Mouse (Mus musculus): Measurements from ENCODE around the gene Lce1a2. TPM values are rescaled to one million over a fixed set of nuclear protein-coding genes. Genes with fewer than 3 reads are reported as not detected.
"Not testable (repeated sequence)": the region's sequence is repeated elsewhere in the genome, so short reads cannot be mapped to it uniquely, and the experiment has no call there.

The Lce1a2 gene
- polyA plus RNA-seq (2012; rRNA removed) = 74.9 TPM in 1 of 2 replicates, not detected in the other

DNA sequence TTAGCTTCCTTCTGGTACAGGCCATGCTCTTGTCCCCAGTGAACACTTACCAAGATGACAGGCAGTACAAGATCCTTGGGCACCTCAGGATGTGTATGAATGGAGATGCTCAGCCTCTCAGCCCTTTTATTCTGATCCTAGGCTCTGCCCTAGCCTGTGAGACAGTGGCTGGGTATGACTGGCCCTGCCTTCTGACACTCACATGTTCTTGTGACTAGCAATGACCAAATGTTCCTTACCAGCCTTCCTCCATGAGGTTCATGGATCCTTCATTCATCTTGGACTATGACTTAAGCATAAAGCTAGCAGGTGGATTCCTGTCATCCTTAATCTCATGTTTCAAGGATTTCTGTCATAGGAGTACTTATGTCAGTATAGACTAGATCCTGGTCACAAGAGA, at the start of gene Lce1a2:
Lce1a2 (minus strand) TSS at position 101 of the 400 bp plus-strand sequence.
- no peak within 1 kb of the TSS for H3K4me3 ChIP-seq (replicated peaks; ENCODE audit: extremely low read depth, low read depth, low read length)
- TF ChIP-seq POLR2A (IDR thresholded peaks at IDR 0.05; ENCODE audit: borderline replicate concordance, extremely low read depth, low read depth, low read length) (no peak), CTCF (IDR thresholded peaks at IDR 0.05; ENCODE audit: insufficient read depth, low read length) (no peak)
- no peak for DNase-seq
- no peaks in the 10 kb centered on the region for H3K4me1 ChIP-seq (ENCODE audit: control insufficient read depth, insufficient read depth, low read length)

DNA sequence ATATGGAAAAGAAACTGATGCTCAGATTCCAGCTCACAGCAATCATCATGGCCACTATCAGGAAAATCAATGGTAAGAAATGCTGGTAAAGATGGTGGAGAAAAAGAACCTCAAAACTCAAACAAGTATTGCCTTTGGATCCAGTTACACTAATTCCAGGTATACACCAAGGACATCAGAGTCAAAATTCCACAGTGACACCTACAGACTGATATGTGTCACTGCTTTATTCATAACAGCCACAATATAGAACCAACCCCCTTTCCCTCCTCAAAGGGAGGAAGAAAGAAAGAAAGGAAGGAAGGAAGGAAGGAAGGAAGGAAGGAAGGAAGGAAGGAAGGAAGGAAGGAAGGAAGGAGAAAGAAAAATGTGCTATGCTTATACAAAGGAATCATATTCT, 45.0 kb upstream of the Lce1a2 start:
- no peaks in the 10 kb centered on the region for H3K4me1 ChIP-seq (ENCODE audit: control insufficient read depth, insufficient read depth, low read length)
- no peak overlapping the region for H3K4me3 ChIP-seq (replicated peaks; ENCODE audit: extremely low read depth, low read depth, low read length)
- DNase-seq = no peak
- no peak for TF ChIP-seq CTCF (IDR thresholded peaks at IDR 0.05; ENCODE audit: insufficient read depth, low read length)
- TF ChIP-seq POLR2A (IDR thresholded peaks at IDR 0.05; ENCODE audit: borderline replicate concordance, extremely low read depth, low read depth, low read length) = no peak

GRCm38 (mm10) chr3:92708974-92709373, 38.9 kb upstream of the Lce1a2 start, which contains the start of gene Lce1e:
Lce1e (minus strand) TSS chr3:92709074.
- WGBS = 66% methylated on average over 2 of the region's 2 CpGs
- no peak for DNase-seq
- no peaks in the 10 kb centered on the region for H3K4me1 ChIP-seq (ENCODE audit: control insufficient read depth, insufficient read depth, low read length)
- no peak for TF ChIP-seq CTCF (IDR thresholded peaks at IDR 0.05; ENCODE audit: insufficient read depth, low read length)
- TF ChIP-seq POLR2A (IDR thresholded peaks at IDR 0.05; ENCODE audit: borderline replicate concordance, extremely low read depth, low read depth, low read length) = no peak
- no peak within 1 kb of the TSS for H3K4me3 ChIP-seq (replicated peaks; ENCODE audit: extremely low read depth, low read depth, low read length)

GRCm38 (mm10) chr3:92694613-92695012, 24.5 kb upstream of the Lce1a2 start:
- Histone ChIP-seq H3K4me3 (replicated peaks; ENCODE audit: extremely low read depth, low read depth, low read length) (no peak overlapping the region), H3K4me1 (ENCODE audit: control insufficient read depth, insufficient read depth, low read length) (no peaks in the 10 kb centered on the region)
- no peak for TF ChIP-seq POLR2A (IDR thresholded peaks at IDR 0.05; ENCODE audit: borderline replicate concordance, extremely low read depth, low read depth, low read length)
- TF ChIP-seq CTCF (IDR thresholded peaks at IDR 0.05; ENCODE audit: insufficient read depth, low read length) = no peak
- WGBS = 25% methylated on average over 1 of the region's 1 CpGs
- no peak for DNase-seq

GRCm38 (mm10) chr3:92691688-92692087, 21.6 kb upstream of the Lce1a2 start:
- no peaks in the 10 kb centered on the region for H3K4me1 ChIP-seq (ENCODE audit: control insufficient read depth, insufficient read depth, low read length)
- no peak for DNase-seq
- no peak overlapping the region for H3K4me3 ChIP-seq (replicated peaks; ENCODE audit: extremely low read depth, low read depth, low read length)

DNA sequence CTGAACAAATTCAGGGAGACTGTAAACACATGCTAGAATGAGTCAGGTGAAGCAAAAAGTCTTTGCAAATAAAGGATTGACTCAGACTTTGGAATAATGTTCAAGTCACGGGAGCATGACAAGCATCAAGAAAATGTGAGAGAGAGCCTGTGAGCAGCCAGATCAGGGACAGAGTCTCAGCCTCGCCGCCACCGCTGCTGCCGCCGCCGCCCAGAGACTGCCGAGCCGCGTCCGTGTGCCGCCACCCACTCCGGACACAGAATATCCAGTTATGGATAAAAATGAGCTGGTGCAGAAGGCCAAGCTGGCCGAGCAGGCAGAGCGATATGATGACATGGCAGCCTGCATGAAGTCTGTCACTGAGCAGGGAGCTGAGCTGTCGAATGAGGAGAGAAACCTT, 19.0 kb upstream of the Lce1a2 start:
- H3K4me3 ChIP-seq (replicated peaks; ENCODE audit: extremely low read depth, low read depth, low read length); H3K4me1 ChIP-seq (ENCODE audit: control insufficient read depth, insufficient read depth, low read length): not testable (repeated sequence)
- WGBS = 57% methylated on average over 16 of the region's 16 CpGs
- peak; percentile 6 for DNase-seq

More at GRCm38 (mm10) chr3:92691688-92692087, 21.6 kb upstream of the Lce1a2 start:
- TF ChIP-seq CTCF (IDR thresholded peaks at IDR 0.05; ENCODE audit: insufficient read depth, low read length) (no peak), POLR2A (IDR thresholded peaks at IDR 0.05; ENCODE audit: borderline replicate concordance, extremely low read depth, low read depth, low read length) (no peak)

DNA sequence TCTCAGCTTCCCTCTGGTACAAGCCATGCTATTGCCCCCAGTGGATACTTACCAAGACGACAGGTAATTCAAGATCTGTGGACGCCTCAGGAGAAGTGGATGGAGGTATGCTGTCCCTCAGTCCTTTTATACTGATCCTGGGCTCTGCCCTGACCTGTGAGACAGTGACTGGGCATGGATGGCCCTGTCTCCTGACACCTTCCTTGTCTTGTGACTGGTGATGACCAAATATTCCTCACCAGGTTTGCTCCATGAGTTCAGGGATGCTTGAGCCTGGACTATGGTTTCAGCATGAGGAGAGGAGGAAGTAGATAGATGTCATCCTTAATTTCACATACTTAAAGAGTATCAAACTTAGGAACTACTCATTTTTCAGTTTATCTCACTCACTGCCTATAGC, 17.0 kb upstream of the Lce1a2 start, which contains the start of gene Lce1d:
Lce1d (minus strand) TSS at position 101 of the 400 bp plus-strand sequence.
- DNase-seq = no peak
- TF ChIP-seq CTCF (IDR thresholded peaks at IDR 0.05; ENCODE audit: insufficient read depth, low read length) (no peak), POLR2A (IDR thresholded peaks at IDR 0.05; ENCODE audit: borderline replicate concordance, extremely low read depth, low read depth, low read length) (no peak)
- no peak within 1 kb of the TSS for H3K4me3 ChIP-seq (replicated peaks; ENCODE audit: extremely low read depth, low read depth, low read length)
- no peaks in the 10 kb centered on the region for H3K4me1 ChIP-seq (ENCODE audit: control insufficient read depth, insufficient read depth, low read length)
- 49% methylated on average over 2 of the region's 2 CpGs for WGBS

- Histone ChIP-seq H3K4me1 (ENCODE audit: control insufficient read depth, insufficient read depth, low read length) (no peaks in the 10 kb centered on the region), H3K4me3 (replicated peaks; ENCODE audit: extremely low read depth, low read depth, low read length) (no peak within 1 kb of the TSS)
- WGBS = 83% methylated on average over 4 of the region's 4 CpGs
These were observed 8.8 kb upstream of the Lce1a2 start, which contains the start of gene Lce1c for GRCm38 (mm10) chr3:92678947-92679346. Lce1c (plus strand) TSS chr3:92679247.

GRCm38 (mm10) chr3:92656826-92657225, 13.3 kb downstream of the Lce1a2 start, which contains the start of gene Lce1b:
Lce1b (minus strand) TSS chr3:92656926.
- DNase-seq = no peak
- Histone ChIP-seq H3K4me1 (ENCODE audit: control insufficient read depth, insufficient read depth, low read length) (no peaks in the 10 kb centered on the region), H3K4me3 (replicated peaks; ENCODE audit: extremely low read depth, low read depth, low read length) (no peak within 1 kb of the TSS)
- TF ChIP-seq POLR2A (IDR thresholded peaks at IDR 0.05; ENCODE audit: borderline replicate concordance, extremely low read depth, low read depth, low read length) (no peak), CTCF (IDR thresholded peaks at IDR 0.05; ENCODE audit: insufficient read depth, low read length) (no peak)

More at GRCm38 (mm10) chr3:92678947-92679346, 8.8 kb upstream of the Lce1a2 start, which contains the start of gene Lce1c:
- no peak for TF ChIP-seq CTCF (IDR thresholded peaks at IDR 0.05; ENCODE audit: insufficient read depth, low read length)
- no peak for TF ChIP-seq POLR2A (IDR thresholded peaks at IDR 0.05; ENCODE audit: borderline replicate concordance, extremely low read depth, low read depth, low read length)
- DNase-seq = no peak

GRCm38 (mm10) chr3:92648207-92648606, 21.9 kb downstream of the Lce1a2 start, which contains the start of gene Lce1a1:
Lce1a1 (minus strand) TSS chr3:92648307.
- no peak for TF ChIP-seq POLR2A (IDR thresholded peaks at IDR 0.05; ENCODE audit: borderline replicate concordance, extremely low read depth, low read depth, low read length)
- TF ChIP-seq CTCF (IDR thresholded peaks at IDR 0.05; ENCODE audit: insufficient read depth, low read length) = no peak
- 79% methylated on average over 1 of the region's 1 CpGs for WGBS
- Histone ChIP-seq H3K4me3 (replicated peaks; ENCODE audit: extremely low read depth, low read depth, low read length) (no peak within 1 kb of the TSS), H3K4me1 (ENCODE audit: control insufficient read depth, insufficient read depth, low read length) (no peaks in the 10 kb centered on the region)
- no peak for DNase-seq
